Mouse (Mus musculus): ENCODE data around the gene Il15ra.

GRCm38 (mm10) chr2:11738794-11739193 lies 33.7 kb downstream of the Il15ra start:
- no peak for TF ChIP-seq CTCF (conservative IDR thresholded peaks at IDR 0.05; ENCODE audit: low read length)
- no peak for TF ChIP-seq NANOG (IDR thresholded peaks at IDR 0.05; ENCODE audit: borderline replicate concordance, low read length)
- no peak for TF ChIP-seq POU5F1 (IDR thresholded peaks at IDR 0.05; ENCODE audit: borderline replicate concordance, low read length)
